ENCODE assay signal across 17 mouse cellular contexts in the genomic region with DNA sequence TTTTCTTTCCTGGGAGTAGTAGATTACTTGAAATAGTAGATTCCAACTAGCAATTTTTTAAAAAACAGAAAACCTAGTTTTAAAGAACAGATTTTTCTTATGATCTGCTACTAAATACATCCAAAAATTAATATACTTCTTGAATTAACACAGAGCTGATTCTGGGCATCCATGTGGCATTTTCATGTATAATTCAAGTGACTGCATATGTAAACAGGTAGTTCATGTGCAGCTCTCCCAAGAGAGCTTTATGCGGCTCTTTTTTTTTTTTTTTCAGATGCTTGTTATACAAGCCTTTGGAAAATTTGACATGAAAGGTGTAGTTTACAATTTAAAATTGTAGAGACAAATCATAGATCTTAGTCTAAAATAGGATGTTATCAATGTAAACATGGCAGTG.
"Had no signal": no experiment of that assay in that cellular context is flagged by ENCODE, and none has a peak within 500 bp of the region (broad histone marks: within the 10 kb centered on the region; RNA-seq: fewer than 3 reads in every experiment).

No protein-coding gene starts in this region.

- DNase-seq: lung, adult 2 months; lung, postnatal 14 days; lung, postnatal 36 days; right cerebral cortex, postnatal 14 days; thymus, adult 2 months; thymus, postnatal 25 days; thymus, postnatal 4 days had no signal

- H3K36me3 ChIP-seq: midbrain, embryonic 15.5 days; stomach, embryonic 15.5 days had no signal

- H3K4me3 ChIP-seq: lung, embryonic 15.5 days; megakaryocyte, embryonic 14.5 days; midbrain, embryonic 13.5 days; midbrain, embryonic 15.5 days; neural tube, embryonic 12.5 days; stomach, embryonic 15.5 days had no signal

- ATAC-seq: lung, postnatal 0 days; midbrain, embryonic 13.5 days; midbrain, embryonic 15.5 days had no signal

- H3K9me3 ChIP-seq: midbrain, embryonic 15.5 days; neural tube, embryonic 12.5 days; stomach, embryonic 15.5 days had no signal

- H3K27ac ChIP-seq: lung, embryonic 15.5 days; macrophage; midbrain, embryonic 13.5 days; midbrain, embryonic 15.5 days; neural tube, embryonic 12.5 days; stomach, embryonic 15.5 days; stomach, postnatal 0 days had no signal

- H3K9ac ChIP-seq: lung, embryonic 15.5 days; midbrain, embryonic 13.5 days; midbrain, embryonic 15.5 days; neural tube, embryonic 12.5 days; stomach, embryonic 15.5 days had no signal

- H3K4me1 ChIP-seq: lung, embryonic 15.5 days; megakaryocyte, embryonic 14.5 days; midbrain, embryonic 13.5 days; midbrain, embryonic 15.5 days; neural tube, embryonic 12.5 days; stomach, embryonic 15.5 days had no signal

- H3K27me3 ChIP-seq: lung, embryonic 15.5 days; megakaryocyte, embryonic 14.5 days; midbrain, embryonic 13.5 days; midbrain, embryonic 15.5 days; neural tube, embryonic 12.5 days; stomach, embryonic 15.5 days had no signal

- H3K4me2 ChIP-seq: lung, embryonic 15.5 days; midbrain, embryonic 11.5 days; midbrain, embryonic 13.5 days; midbrain, embryonic 15.5 days; neural tube, embryonic 12.5 days; stomach, embryonic 15.5 days had no signal
